Mouse (Mus musculus) ovary, postnatal 10 days (tissue): ENCODE data around the gene Rasgef1a.

Source experiments
- DNase-seq: peaks from one replicate; pipeline ENCODE4 v3.0.0; 2022; ENCODE audit warnings: low spot score

Gene Rasgef1a

DNA sequence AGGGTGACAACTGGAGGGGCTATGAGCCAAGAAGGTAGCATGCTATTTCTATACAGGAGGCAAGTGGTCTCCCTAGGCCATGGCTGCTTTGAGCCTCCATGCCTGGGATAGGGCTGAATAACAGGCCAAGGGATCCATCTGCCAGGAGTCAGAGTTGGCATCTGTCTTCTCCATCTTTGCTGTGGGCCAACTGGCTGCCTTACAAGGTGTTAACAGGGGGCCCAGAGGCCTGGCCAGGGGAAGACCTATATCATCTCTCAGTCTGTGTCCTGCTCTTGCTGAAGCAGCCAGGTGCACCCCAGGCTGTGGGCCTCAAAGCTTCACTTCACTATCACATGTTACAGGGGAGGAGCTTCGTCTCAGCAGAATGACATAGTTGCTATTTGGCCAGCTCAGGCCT lies 60.9 kb downstream of the Rasgef1a start:
- no peak for DNase-seq

DNA sequence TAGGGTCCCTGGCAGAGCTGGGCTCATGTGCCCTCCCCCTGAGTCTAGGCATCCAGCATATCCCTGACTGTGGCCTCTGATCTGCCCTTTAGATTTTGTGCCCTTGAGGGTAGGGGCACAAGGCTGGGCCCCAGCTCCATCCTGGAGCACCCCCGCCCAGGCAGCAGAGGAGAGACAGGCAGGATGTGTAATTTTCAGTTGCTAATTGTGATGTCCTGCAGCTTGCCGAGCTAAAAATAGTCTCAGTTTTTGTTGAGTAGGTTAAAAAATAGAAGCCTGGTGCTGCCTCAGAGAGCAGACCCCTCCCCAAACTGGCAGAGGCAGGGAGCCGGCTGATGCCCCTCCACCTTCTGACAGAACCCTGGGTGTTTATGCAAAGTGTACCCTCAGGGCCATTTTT lies 62.9 kb downstream of the Rasgef1a start:
- DNase-seq: no peak

DNA sequence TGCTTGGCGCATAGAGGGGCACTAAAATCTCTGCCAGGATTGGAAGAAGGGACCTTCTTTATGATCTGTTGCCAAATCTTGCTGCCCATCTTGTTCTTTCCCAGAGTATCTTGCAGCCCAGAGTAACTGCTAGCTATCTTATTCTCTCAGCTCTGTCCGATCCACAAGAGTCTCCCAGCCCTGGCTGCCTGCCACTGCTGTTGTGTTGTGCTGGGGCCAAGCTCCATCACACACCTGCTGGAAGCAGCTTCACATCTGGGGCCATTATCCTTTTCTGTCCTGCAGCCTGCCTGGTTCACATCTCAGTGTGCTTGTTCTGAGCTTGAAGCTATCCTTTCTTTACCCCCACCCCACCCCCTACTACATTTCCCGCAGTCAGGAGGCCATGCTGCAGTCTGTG lies 65.0 kb downstream of the Rasgef1a start:
- no peak for DNase-seq

DNA sequence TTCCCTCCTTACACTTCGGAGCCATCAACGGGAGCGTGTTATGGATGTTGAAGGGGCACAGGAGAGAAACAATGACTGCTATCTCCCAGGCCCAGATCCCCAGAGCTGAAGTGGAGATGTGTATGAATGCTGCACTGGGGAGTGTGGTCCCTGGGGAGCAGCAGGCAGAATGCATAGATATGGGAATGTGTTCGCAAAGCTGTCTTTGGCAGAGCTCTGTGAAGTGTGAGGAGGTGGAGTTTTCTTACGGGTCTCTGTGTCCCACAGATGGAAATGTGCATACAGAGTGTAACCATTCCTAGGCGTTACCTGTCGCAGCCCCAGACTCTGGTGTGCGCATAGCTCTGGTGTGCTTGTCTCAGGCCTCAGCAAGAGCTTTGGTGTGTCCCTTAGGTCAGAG lies 65.5 kb downstream of the Rasgef1a start:
- DNase-seq: no peak

DNA sequence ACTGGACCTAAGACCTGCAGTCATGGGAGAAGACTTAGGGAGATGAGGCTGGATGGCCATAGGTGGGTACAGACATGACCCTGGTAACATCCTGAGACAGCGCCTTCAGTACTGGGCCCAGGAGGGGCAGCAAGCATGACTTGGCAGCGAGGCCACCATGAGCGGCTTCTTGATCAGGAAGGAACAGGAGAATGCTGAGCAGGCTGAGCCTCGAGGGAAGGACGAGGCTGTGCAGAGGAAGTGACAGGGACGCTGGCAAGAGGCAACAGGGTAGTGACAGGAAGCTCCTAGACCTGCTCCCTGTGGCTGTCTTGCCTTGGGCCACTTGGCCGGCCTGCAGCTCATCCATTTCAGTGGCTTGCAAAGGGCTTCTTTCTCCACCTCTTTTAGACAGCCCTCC lies 66.2 kb downstream of the Rasgef1a start:
- no peak for DNase-seq

DNA sequence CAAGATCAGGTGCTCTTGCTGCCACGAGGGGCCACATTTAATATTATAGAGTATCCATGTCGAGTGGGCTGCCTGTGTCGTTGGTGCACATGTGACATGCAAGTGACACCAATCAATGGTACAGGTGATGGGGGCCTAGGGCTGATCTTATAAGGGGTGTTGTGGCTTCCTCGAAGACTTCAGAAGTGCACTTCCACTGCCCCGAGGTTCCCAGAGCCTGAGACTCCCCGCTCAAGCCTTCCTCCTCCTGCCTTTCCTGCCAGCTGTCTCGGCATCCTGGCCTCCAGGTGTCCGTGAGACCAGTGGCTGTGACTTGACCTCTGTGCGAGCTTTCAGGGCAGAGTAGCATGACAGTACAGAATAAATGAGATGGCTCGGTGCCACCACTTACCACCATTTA lies 67.5 kb downstream of the Rasgef1a start:
- DNase-seq: no peak

DNA sequence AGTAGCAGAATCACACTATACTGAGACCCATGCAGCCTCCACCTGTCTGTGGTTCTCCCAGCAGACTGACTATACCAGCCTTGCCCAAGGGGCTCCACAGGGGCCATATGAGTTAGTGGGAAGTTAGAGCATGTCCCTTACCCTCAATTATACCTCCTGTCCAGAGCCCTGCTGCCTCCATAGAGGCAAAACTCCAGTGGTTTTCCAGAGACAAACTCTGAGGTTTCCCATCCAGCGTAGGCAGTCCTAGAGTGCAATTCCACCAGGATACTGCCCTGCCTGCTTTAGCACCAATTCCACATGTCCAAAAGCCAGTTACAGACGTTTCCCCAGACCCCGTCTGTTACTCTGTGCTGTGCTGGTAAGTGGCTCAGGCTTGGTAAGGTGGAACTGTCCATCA lies 68.1 kb downstream of the Rasgef1a start:
- DNase-seq: no peak

DNA sequence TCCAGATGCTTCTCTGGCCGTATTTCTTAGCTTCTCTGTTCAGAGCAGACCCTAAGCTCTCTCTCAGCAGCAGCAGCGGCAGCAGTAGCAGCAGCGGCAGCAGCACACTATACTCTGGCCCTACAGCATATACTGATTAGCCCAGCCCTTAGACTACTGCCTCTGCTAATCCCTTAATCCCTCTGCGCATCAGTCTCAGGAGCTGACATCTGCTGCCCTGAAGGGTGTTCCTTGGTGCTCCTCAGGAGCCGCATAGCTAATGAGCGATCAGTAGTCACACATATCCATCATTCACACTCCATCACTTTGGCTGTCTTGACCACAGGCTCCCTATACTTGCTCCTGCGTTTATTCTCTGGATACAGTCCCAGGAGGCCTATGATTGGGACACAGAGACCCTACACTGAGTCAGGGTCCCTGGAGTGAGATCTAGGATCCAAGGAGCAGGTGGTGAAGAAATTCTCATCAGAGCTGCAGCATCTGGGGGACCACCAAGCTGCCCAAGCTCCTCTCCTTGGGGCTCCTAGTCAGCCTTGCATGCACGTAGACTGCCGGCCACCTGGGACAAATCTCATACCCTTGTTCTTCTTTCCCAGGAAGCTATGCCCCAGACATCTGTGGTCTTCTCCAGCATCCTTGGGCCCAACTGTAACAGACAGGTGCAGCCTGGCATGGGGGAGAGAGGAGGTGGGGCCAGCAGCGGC lies 68.7 kb downstream of the Rasgef1a start:
- DNase-seq: no peak

DNA sequence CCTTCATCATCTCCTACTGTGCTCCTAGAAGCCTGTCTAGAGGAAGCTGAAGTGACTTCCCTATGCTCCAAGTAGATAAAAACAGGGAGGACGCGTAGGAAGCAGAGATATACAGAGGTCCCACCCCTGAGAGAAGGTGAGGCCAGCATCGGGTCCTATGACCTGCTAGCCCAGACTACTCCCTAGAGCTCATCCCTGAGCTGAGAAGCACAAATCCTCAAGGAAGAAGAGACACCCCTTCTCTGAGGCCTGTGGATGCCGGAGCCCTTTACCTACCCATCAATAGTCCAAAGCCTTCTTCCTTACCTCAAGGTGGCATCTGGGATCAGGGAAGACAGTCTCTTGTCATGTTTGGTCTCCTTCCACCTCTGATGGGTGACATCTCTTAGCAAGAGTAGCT lies 69.5 kb downstream of the Rasgef1a start:
- no peak for DNase-seq

DNA sequence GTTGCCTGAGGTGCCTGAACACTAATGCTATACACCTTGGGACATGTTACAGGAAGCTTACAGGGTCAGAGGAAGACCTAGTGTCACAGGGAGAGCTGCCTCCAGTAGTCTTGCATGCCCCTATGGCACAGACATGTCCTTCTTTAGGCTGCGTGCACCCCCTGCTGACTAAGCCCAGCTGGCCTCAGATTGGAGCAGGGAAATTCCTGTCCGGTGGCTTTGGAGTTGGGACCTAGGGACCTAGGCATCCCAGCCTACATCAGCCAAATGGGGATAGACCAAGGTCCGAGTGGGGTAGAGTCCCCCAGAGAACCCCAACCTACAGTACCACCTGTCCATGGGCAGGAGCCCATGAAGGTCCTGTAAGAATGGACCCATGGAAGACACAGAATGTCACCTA lies 71.1 kb downstream of the Rasgef1a start:
- DNase-seq: no peak

DNA sequence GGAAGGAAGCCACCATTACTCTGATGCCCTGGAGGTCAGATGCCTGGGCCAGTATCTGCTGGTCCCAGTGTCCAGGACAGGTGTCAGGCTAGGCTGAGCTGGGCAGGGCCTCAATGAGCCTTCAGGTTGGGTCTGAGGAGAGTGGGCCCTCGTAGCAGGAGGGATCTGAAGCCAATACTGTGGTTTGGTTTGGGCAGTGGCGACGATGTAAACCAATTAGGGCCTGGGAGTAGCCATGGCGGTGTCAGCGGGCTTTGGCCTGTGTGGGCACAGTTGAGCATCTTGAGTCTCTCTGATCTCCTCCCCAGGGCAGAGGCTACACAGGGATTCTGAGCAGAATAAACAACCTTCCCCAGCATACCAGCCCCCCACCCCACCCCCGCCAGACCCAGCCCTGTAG lies 72.4 kb downstream of the Rasgef1a start:
- DNase-seq: no peak

DNA sequence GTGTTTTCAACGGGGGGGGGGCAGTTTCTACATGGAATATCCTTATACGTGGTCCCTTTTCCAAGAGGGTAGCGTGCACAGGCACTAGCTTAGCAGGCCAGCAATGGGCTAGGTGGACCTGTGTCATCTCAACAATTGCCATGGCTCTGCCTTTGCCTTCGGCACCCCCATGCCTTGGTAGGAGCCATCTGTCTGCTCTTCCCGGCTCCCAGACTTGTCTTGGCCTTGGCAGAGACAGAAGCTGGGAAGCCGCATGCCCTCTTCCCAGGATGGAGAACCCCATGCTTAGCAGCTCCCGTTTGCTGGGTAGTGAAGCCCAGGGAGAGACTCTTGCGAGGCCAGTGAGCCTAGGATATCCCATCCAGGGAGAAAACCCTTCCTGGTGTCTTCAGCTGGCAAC lies 73.4 kb downstream of the Rasgef1a start:
- DNase-seq: no peak

DNA sequence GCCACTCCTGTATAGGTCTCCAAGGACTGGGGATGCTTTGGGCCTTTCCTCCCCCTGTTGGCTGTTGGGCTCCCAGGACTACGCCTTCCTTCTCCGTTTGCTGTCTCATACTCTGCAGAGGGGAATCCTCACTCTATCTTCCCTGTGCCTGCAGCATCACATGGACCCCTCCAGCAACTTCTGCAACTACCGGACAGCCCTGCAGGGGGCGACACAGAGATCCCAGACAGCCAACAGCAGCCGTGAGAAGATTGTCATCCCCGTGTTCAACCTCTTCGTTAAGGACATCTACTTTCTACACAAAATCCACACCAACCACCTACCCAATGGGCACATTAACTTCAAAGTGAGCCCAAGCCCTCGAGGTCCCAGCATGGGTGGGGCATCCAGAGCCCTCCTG lies 76.7 kb downstream of the Rasgef1a start:
- DNase-seq: no peak

DNA sequence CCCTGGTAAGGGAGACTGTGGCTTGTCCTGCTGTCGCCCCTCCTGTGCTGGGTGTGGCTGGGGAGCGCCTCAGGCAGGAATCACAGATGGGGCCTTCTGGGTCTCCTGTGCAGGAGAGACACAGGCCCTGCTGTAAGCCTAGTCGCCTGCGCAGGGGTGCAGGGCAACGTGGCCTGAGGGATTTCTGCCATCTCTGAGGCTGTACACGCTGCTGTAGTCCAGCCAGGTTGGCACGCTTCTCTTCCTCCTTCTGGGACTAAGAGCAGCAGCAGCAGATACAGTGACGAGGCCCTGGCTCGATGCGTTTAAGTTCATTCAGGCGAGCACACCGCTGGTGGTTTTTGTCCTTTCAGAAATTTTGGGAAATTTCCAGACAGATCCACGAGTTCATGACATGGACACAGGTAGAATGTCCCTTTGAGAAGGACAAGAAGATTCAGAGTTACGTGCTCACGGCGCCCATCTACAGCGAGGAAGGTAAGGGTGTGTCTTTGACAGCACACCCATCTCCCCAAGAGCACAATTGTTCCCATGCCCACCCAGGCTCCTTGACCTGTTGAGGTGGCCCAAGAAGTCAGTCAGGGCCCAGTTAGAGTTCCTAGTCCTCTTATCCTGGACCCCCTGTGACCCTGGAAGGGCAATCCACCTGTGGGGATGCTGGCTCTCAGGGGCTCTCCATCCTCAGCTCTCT lies 77.7 kb downstream of the Rasgef1a start:
- no peak for DNase-seq

DNA sequence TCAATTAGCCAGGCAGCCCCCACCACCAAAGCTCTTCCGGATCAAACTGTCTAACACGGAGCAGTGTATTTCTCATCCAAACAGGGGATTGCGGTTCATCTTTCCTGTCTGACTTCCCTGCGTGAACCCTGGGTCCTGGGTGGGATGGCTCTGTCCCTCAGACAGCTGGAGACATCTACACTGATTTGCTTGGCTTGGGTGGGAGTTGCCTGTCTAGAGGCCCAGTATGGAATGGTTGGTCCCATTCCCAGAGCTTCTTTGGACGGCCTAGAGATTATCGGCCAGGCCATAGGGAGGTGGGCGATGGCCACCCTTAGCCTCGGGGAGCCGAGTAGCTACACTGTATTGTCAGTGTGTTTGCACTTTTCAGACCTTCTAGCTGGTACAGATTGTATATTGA lies 79.6 kb downstream of the Rasgef1a start:
- DNase-seq: no peak

DNA sequence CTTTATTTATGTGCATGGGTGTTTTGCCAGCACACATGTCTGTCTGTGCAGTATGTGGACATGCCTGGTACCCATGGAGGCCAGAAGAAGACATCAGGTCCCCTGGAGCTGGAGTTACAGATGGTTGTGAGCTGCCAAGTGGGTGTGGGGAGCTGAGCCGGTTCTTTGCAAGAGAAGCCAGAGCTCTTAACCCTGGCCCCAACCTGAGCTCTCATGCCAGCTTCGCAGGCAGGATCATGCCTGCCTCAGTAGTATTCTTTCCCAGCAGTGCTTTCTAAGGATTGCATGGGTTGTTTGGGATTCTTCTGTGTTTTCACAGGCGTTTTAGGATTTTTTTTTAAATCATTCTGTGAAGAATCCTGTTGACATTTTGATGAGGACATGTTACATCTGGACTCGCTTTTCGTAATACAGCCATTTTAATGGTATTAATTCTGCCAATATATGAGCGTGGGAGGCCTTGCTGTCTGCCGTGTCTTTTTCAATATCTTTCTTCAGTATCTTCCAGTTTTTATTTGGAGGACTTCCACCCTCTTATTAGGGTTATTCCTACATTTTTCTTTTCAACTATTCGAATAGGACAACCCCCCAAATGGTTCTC lies 86.6 kb downstream of the Rasgef1a start:
- DNase-seq: no peak

DNA sequence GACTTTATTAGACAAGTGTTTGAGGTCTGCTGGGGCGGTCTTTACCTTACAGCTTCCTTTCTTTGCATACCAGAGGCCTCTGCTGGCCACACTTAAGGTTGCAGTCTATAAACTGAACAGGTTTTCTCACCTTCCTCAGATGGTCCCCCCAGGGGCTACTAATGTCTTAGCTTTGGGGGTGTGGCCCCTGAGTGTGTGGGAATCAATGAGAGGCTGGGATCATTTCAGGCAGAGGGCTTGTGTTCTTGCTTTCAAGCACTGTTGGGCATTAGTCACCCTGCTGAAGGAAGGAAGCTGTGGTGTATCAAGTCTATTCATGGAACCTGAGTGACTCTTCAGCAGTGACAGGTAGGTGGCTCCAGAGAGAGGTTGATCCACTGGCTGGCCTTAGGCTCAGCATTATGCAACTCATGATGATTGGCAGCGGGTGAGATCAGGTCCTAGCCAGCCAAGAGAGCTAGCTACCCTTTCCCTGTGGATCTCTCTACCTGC lies 88.1 kb downstream of the Rasgef1a start:
- DNase-seq: no peak

DNA sequence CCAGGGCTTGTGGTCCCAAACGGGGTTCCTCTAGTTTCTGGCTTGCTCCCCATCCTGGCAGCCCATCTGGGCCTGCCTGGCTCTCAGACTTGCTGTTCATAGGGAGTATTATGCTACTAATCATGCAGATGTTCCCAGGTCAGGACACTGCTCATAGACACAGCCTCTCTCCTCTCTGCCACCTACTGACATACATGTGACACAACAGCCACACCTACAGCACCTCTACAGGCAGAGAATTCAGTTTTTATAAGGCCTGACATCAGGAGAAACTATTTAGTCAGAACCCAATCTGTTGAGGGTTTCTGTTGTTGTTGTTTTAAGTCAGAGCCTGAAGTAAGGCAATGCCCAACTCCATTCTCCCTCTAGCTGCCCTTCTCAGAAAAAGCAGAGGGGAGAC lies 100.6 kb downstream of the Rasgef1a start:
- DNase-seq: no peak

DNA sequence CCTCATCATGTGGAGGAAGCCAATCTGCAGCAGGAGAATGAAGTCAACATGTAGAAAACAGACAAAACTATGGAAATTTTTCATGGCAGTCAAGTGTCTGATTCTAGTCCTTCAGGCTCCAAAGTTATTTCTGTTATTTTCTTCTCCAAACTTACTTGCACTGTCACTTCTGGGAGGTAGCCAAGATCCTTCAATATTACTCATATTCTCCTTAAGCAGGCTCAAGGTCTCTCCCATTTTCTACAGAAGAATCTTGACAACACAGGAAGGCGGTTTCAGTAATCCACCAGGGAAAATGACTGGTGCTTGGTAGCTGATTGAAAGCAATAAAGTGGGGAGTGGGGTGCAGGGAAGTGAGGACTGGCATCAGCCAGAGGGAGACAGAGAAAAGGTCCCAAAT lies 111.5 kb downstream of the Rasgef1a start:
- DNase-seq: no peak

DNA sequence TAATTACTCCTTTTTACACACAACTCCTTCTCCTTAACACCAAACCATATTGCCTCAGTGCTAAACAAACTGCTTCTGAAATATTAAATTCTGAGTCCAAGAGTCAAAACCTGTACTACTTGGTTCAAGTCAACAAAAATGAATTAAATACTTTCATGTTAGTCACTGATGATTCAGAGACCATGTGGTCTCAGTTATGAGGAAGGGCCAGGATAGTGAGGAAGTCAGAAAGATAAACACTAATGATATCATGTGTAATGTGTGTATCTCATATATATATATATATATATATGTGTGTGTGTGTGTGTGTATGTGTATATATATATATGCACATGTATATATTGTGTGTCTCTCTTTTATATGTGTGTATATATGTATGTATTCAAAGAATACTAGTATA lies 115.3 kb downstream of the Rasgef1a start:
- no peak for DNase-seq

DNA sequence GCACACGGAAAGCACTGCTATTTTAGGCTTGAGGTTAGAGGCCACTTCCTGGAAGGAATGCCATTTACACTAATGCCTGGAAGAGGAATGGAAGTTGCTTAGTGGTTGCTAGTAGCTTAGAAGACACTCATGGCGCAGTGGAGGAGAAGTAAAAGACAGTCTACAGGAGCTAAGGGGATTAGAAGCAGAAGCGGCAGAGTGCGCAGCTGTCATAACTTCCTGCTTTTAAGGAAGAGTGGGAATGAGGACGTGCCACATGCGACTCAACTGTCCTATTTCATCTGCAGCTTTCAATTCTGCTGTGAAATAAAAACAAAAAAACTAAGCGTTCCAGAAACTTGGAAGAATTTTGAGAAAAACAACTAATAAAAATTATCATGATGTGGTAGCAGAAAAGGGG lies 116.0 kb downstream of the Rasgef1a start:
- DNase-seq: no peak

DNA sequence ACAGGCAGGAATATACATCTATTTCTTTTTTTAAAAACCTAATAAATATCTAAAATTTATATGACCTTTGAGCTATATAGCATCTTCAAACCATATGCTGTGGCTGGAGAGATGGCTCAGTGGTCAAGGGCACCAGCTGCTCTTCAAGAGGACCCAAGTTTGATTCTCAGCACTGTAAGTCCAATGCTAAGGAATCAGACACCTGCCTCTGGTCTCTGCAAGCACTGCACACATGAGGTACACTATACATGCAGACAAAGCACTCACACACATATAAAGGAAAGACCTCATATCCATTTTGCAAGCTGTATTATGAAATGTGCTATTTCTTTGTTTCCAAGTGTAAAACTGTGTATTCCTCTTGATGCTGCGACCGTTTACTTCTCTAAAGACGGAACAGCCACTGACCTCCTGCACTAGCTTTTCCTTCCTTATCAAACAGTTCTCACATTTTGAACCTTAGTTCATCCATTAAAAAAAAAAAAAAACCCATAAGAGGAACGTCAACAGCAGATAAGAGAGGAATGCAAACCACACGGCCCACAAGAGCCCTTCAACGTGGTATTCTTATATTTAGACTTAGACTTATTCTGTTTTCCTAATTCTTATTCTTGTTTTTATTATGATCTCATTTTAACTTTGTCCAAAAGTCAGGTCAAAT lies 116.7 kb downstream of the Rasgef1a start:
- no peak for DNase-seq

DNA sequence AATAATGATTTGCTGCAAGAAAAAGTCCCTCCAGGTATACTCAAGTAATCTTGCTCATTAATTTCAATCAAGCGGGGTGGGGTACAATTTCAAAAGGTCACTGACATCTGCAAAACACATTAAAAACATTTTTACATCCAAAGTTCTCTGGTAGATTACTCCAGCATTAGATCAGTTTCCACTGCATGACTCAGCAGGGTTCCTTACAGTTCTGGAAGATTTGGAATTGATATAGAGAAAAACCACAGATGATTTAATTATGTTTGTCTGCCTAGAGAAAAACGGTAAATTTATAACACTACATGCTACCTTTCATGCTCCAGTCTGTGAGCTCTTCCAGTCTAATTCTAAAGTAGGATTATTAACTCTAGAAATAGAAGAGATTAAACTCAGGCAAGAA lies 118.8 kb downstream of the Rasgef1a start:
- DNase-seq: no peak
